Mouse (Mus musculus): Measurements from ENCODE around the gene Krtap24-1. TPM values are rescaled to one million over a fixed set of nuclear protein-coding genes. Genes with fewer than 3 reads are reported as not detected.

Krtap24-1 gene
- not detected in 2 replicates for total RNA-seq (2023)

DNA sequence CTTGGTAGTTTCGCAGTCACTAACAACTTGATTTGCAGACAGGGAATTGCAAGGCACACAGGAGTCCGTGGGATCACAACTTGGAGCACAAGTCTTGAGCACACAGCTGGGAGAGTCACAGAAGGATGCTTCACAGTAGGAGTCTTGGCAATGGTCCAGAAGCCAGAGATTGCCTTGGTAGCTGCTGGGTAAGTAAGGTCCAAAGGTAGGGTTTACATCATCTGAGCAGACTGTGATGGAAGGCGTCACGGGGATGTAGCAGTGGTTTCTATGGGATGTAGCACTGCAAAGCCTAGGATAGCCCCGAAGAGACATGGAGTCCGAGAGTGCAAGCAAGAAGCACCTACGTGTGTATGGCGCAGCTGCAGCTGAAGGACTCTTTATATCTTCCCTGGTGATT is at the start of gene Krtap24-1:
Krtap24-1 (minus strand) TSS at position 358 of the 400 bp plus-strand sequence.

DNA sequence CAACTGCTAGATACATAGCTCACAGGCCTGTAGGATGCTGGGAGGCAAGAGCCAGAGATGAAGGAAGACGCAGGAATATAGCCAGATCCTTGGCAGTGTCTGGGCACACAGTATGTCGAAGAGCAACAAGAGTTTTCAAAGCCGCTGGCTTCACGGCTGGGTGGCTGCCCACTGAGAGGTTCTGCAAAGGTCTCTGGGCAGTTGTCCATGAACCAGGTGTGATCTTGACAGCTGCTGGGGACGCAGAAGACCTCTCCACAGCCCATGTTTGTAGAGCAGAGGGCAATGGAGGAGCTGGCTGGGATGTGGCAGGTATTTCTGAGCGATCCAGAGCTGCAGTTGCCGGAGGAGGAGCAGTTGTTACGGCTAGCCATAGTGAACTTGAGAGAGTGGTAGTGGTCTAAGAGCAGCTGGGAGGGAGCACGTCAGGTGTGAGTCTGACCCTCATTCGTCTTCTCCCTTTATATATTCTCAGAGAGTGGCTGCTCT is 35.3 kb upstream of the Krtap24-1 start, which contains the start of gene Krtap26-1:
Krtap26-1 (minus strand) TSS at position 439 of the 489 bp plus-strand sequence.

DNA sequence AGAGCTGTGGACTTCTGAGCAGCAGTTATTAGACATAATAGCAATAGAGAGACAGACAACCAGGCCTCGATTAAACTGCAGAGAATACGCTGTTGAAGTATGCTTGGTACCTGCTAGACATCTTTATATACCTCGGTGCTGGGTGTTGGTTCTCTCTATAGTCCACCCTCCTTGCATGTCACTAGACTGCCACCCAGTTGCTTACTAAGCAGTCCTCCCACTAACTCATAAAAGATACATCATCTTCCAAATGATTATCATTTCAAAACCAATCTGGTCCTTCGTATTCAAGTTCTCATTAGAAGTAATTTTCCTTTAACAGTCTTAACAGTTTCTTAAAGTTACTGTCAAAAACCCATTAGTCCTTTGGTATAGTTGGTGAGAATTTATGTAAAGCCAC is 15.5 kb upstream of the Krtap24-1 start, which contains the start of gene 2310079G19Rik:
2310079G19Rik (minus strand) TSS at position 101 of the 400 bp plus-strand sequence.

DNA sequence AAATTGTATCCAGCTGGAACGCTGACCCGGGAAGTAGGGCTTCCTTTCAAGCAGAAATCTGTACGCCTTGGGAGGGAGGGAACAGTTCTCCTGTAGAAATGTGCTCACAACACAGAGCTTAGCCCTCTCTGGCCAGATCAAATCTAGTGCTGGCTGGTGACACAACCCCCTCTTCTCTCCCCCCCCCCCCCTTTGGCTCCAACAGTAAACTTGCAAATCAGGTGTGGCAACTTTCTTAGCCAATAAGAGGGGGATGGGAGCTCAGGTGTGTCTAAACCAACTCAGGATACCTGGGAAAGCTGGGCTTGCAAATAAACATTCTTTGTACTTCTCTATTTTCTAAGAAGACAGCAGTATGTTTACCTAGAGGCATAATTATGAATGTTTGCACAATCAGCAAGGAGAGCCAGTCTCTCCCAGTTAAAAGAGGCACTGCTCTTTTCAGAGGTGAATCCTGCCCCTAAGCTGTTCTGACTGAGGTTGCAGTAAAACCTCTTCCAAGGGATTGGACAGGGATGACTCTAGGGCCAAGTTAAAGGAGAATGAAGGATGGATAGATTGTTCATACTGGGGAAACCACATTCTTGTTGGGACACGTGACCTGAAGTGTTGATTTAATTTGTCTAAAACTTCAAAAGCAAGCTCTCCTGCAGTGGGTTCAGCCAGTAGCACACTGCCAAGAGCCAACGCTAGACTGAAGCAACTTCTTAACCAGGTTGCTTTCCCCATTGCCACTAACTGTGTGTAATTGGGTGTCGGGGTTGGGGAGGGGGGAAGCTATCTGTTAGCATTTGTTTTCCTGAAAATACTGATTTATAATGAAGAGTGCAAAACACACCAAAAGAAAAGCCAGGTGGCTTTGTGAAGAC is 48.8 kb downstream of the Krtap24-1 start, which contains the start of gene Cldn8:
Cldn8 (minus strand) TSS at position 139 of the 869 bp plus-strand sequence.

Other genes starting within 250 kb of the Krtap24-1 start
- gene Cldn17, start 105.3 kb downstream of the Krtap24-1 start, total RNA-seq (2023), result not detected in 2 replicates
- not detected in 2 replicates for gene Cldn8, start 49.1 kb downstream of the Krtap24-1 start, total RNA-seq (2023)
- gene 2310079G19Rik, start 15.4 kb upstream of the Krtap24-1 start, total RNA-seq (2023), result not detected in 2 replicates
- not detected in 2 replicates for gene Krtap26-1, start 35.5 kb upstream of the Krtap24-1 start, total RNA-seq (2023)
- gene Krtap27-1, start 59.4 kb upstream of the Krtap24-1 start, total RNA-seq (2023), result not detected in 2 replicates
- gene 2310061N02Rik, start 95.7 kb upstream of the Krtap24-1 start, total RNA-seq (2023), result not detected in 2 replicates
- gene Krtap13-1, start 116.6 kb upstream of the Krtap24-1 start, total RNA-seq (2023), result not detected in 2 replicates
- gene Krtap13, start 139.4 kb upstream of the Krtap24-1 start, total RNA-seq (2023), result not detected in 2 replicates
- not detected in 2 replicates for gene 2310034C09Rik, start 146.6 kb upstream of the Krtap24-1 start, total RNA-seq (2023)
- not detected in 2 replicates for gene 2310057N15Rik, start 161.9 kb upstream of the Krtap24-1 start, total RNA-seq (2023)
- not detected in 2 replicates for gene Gm5965, start 165.6 kb upstream of the Krtap24-1 start, total RNA-seq (2023)
- not detected in 2 replicates for gene Gm20741, start 199.9 kb upstream of the Krtap24-1 start, total RNA-seq (2023)
- not detected in 2 replicates for gene Krtap15, start 207.9 kb upstream of the Krtap24-1 start, total RNA-seq (2023)
- not detected in 2 replicates for gene Krtap14, start 213.9 kb upstream of the Krtap24-1 start, total RNA-seq (2023)